In the genomic region with DNA sequence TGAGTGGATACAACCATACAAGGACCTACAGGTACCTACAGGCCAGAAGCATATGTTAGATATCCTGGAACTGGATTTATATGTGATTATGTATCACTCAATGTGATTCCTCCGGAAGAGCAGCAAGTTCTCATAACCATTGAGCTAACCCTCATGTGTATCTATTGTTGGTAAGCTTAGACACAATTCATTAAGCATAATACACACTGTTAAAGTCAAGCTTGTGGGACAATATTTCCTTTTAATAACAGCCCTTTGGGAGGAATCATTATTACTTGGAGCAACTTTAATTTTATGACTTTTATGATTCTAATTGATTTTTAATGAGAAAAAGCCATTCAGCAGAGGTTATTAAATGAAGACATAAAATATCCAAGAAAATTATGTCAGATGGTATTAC, we compare ENCODE assay signal across 47 mouse cellular contexts. TPM values are rescaled to one million over a fixed set of nuclear protein-coding genes. Genes with fewer than 3 reads are reported as not detected.
"Had no signal": no experiment of that assay in that cellular context is flagged by ENCODE, and none has a peak within 500 bp of the region (broad histone marks: within the 10 kb centered on the region; RNA-seq: fewer than 3 reads in every experiment).

No protein-coding gene starts in this region.

- H3K4me2 ChIP-seq: heart, embryonic 11.5 days; heart, embryonic 12.5 days; heart, embryonic 13.5 days; heart, embryonic 15.5 days; hindbrain, embryonic 12.5 days; hindbrain, embryonic 13.5 days; hindbrain, embryonic 15.5 days; intestine, embryonic 15.5 days; kidney, embryonic 15.5 days had no signal

- H3K27ac ChIP-seq: heart, adult 2 months; heart, embryonic 10.5 days; heart, embryonic 13.5 days; heart, embryonic 15.5 days; hindbrain, embryonic 10.5 days; hindbrain, embryonic 12.5 days; hindbrain, embryonic 13.5 days; hindbrain, embryonic 15.5 days; hindbrain, postnatal 0 days; intestine, embryonic 15.5 days; kidney, embryonic 15.5 days; kidney, postnatal 0 days; layer of hippocampus, adult 2 months had no signal

- H3K4me3 ChIP-seq: heart, adult 2 months; heart, embryonic 10.5 days; heart, embryonic 12.5 days; heart, embryonic 13.5 days; heart, embryonic 15.5 days; hindbrain, embryonic 10.5 days; hindbrain, embryonic 12.5 days; hindbrain, embryonic 13.5 days; hindbrain, embryonic 15.5 days; intestine, embryonic 15.5 days; kidney, embryonic 15.5 days; layer of hippocampus, adult 2 months had no signal

- H3K9ac ChIP-seq: heart, embryonic 12.5 days; heart, embryonic 13.5 days; heart, embryonic 15.5 days; hindbrain, embryonic 12.5 days; hindbrain, embryonic 13.5 days; hindbrain, embryonic 15.5 days; intestine, embryonic 15.5 days; kidney, embryonic 15.5 days had no signal

- H3K9me3 ChIP-seq: heart, embryonic 10.5 days; heart, embryonic 13.5 days; heart, embryonic 15.5 days; hindbrain, embryonic 12.5 days; hindbrain, embryonic 15.5 days; intestine, embryonic 15.5 days; kidney, embryonic 15.5 days had no signal

- H3K36me3 ChIP-seq: heart, embryonic 10.5 days; heart, embryonic 12.5 days; heart, embryonic 13.5 days; heart, embryonic 15.5 days; hindbrain, embryonic 10.5 days; hindbrain, embryonic 12.5 days; hindbrain, embryonic 13.5 days; hindbrain, embryonic 15.5 days; intestine, embryonic 15.5 days; kidney, embryonic 15.5 days had no signal

- H3K27me3 ChIP-seq: heart, embryonic 12.5 days; heart, embryonic 13.5 days; heart, embryonic 15.5 days; hindbrain, embryonic 12.5 days; hindbrain, embryonic 13.5 days; hindbrain, embryonic 15.5 days; intestine, embryonic 15.5 days; kidney, embryonic 15.5 days had no signal

- DNase-seq: heart, adult 2 months; heart, postnatal 10 days; heart, postnatal 14 days; heart, postnatal 36 days; heart, postnatal 4 days; kidney, adult 11 months; kidney, adult 18-20 months; kidney, adult 2 months; kidney, adult 8-10 months; kidney, adult 9 months; kidney, postnatal 10 days; kidney, postnatal 14 days; kidney, postnatal 25 days; kidney, postnatal 36 days; kidney, postnatal 4 days; layer of hippocampus, adult 9-11 months; layer of hippocampus, postnatal 36 days had no signal

- ATAC-seq: hindbrain, embryonic 16.5 days; hindbrain, postnatal 0 days; inflammation-experienced regulatory T-cells, adult 6 months; intestine, embryonic 15.5 days; intestine, embryonic 16.5 days; intestine, postnatal 0 days had no signal

- H3K4me1 ChIP-seq: heart, embryonic 10.5 days; heart, embryonic 12.5 days; heart, embryonic 13.5 days; heart, embryonic 15.5 days; hindbrain, embryonic 10.5 days; hindbrain, embryonic 12.5 days; hindbrain, embryonic 13.5 days; hindbrain, embryonic 15.5 days; intestine, embryonic 15.5 days; kidney, embryonic 15.5 days had no signal

RNA-seq across cellular contexts. Expression of a gene that starts 43.5 kb away (rescaled TPM):
- total RNA-seq: heart, adult 2 months; heart, adult 8-10 months; heart, postnatal 10 days; heart, postnatal 14 days; heart, postnatal 25 days; heart, postnatal 36 days; heart, postnatal 4 days; hematopoietic stem cell, adult 5-6 weeks; layer of hippocampus, adult 18-20 months; layer of hippocampus, adult 2 months; layer of hippocampus, postnatal 14 days; layer of hippocampus, postnatal 25 days; layer of hippocampus, postnatal 36 days had no signal
- polyA plus RNA-seq: heart, adult 2 months; heart, embryonic 10.5 days; heart, embryonic 11.5 days; heart, embryonic 12.5 days; heart, embryonic 13.5 days; heart, embryonic 14.5 days; heart, embryonic 15.5 days; heart, embryonic 16.5 days; heart, postnatal 0 days; hindbrain, embryonic 10.5 days; hindbrain, embryonic 12.5 days; hindbrain, embryonic 16.5 days; hindbrain, postnatal 0 days; inflammation-experienced regulatory T-cells, adult 6 months; intestine, embryonic 15.5 days; kidney, adult 2 months; kidney, embryonic 14.5 days; kidney, embryonic 15.5 days; kidney, embryonic 16.5 days; kidney, postnatal 0 days; large intestine, adult 2 months had no signal
